Mouse (Mus musculus) liver, adult 2 months (tissue): ENCODE results near the gene Rnf141.

ENCODE experiments used
- CTCF ChIP-seq: fragments of 200-500 bp; IDR thresholded peaks from 2 replicates; pipeline ENCODE4 v1.5.1; 2011; ENCODE audit warnings: low read depth, low read length, control low read depth
- POLR2A ChIP-seq: fragments of 200-500 bp; IDR thresholded peaks from 2 replicates; pipeline ENCODE4 v1.6.1; 2011; ENCODE audit warnings: low read length, control low read depth; ENCODE audit not compliant: insufficient read depth; ENCODE audit errors: extremely low read depth

DNA sequence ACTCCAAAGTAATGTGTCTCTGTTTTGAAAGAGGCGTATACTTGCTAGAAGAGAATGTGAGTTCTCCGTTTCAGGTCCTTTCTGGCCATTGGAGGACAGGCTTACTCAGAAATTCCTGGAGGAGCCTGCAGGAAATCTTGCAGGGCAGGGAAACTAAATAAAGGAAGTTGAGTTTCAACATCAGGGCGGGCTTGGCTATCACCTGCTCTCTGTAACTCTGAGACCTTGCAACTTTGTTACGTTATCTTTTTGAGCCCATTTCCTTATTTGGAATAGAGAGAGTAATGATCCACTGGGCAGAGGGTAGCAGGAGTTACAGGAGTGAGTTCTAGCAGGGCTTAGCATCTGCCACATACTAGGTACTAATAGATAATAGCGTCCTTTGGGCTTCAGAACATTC, 15.9 kb upstream of the Rnf141 start:
- TF ChIP-seq POLR2A (no peak), CTCF (no peak)
